Mouse (Mus musculus) G1E (cell line): Measurements from ENCODE around the gene Prkar1b. TPM values are rescaled to one million over a fixed set of nuclear protein-coding genes. Genes with fewer than 3 reads are reported as not detected.

Source experiments
- ATAC-seq: 2 replicates; pipeline ENCODE4 v1.8.0; 2016; ENCODE audit warnings: mild to moderate bottlenecking; ENCODE audit not compliant: insufficient number of reproducible peaks, poor library complexity, low FRiP score, severe bottlenecking; ENCODE audit errors: extremely low read depth
- DNase-seq: peaks from one replicate; pipeline ENCODE4 v3.0.0; 2012; ENCODE audit warnings: low spot score
- H3K27me3 ChIP-seq: 2 replicates; pipeline ENCODE4 v1.6.1; 2012; ENCODE audit warnings: mild to moderate bottlenecking, low read length, inconsistent platforms; ENCODE audit not compliant: insufficient read depth
- H3K36me3 ChIP-seq: replicated peaks from 2 replicates; pipeline ENCODE3; 2012; ENCODE audit warnings: mild to moderate bottlenecking, inconsistent platforms
- H3K4me1 ChIP-seq: 2 replicates; pipeline ENCODE4 v1.6.1; 2012; ENCODE audit warnings: low read depth, low read length, inconsistent platforms, mixed read lengths; ENCODE audit not compliant: insufficient read depth
- H3K4me3 ChIP-seq: 2 replicates; pipeline ENCODE4 v1.5.1; 2012; ENCODE audit warnings: low read depth, mild to moderate bottlenecking, inconsistent platforms, low read length, moderate library complexity, mixed read lengths
- H3K9me3 ChIP-seq: replicated peaks from 2 replicates; pipeline ENCODE4 v1.6.1; 2012; ENCODE audit warnings: inconsistent platforms
- CTCF ChIP-seq: IDR thresholded peaks from 2 replicates; pipeline ENCODE4 v1.5.1; 2012; ENCODE audit warnings: low read depth, low read length, inconsistent platforms, mixed read lengths
- GATA1 ChIP-seq: IDR thresholded peaks from 2 replicates; pipeline ENCODE4 v1.6.1; 2012; ENCODE audit warnings: borderline replicate concordance, low read length, inconsistent platforms, mixed read lengths
- GATA2 ChIP-seq: IDR thresholded peaks from 2 replicates; pipeline ENCODE4 v1.6.1; 2012; ENCODE audit warnings: low read depth, low read length, inconsistent platforms, borderline replicate concordance
- POLR2AphosphoS5 ChIP-seq: IDR thresholded peaks from 2 replicates; pipeline ENCODE4 v1.6.1; 2012; ENCODE audit warnings: low read depth, low read length, inconsistent platforms; ENCODE audit not compliant: insufficient replicate concordance
- TAL1 ChIP-seq: conservative IDR thresholded peaks from 2 replicates; pipeline ENCODE4 v1.6.1; 2012; ENCODE audit warnings: low read depth, low read length, inconsistent platforms, mixed read lengths
- polyA plus RNA-seq: library from polyadenylated mRNA; stranded (reverse); fragments of >175 nt; gene quantifications from 2 replicates; pipeline ENCODE4 v1.2.3, GENCODE M21; 2012
- total RNA-seq, 2 experiments: library from RNA; stranded (forward) in 1 of 2; stranded (reverse) in 1 of 2; fragments of 200-1000 nt in 1 of 2; fragments of >200 nt in 1 of 2; fragmentation: Nextera tagmentation in 1 of 2; gene quantifications; 2 replicates each; pipeline ENCODE4 v1.2.3; 2014 to 2017

Prkar1b gene
- total RNA-seq (2014; fragmentation: Nextera tagmentation) (not detected in 2 replicates), total RNA-seq (2017) (1.3 TPM in 1 of 2 replicates, not detected in the other), polyA plus RNA-seq (not detected in 2 replicates)

GRCm38 (mm10) chr5:139149681-139150602, at the start of gene Prkar1b, which contains the start of gene Dnaaf5:
TSS of gene Prkar1b (minus strand) at chr5:139150001.
TSS of gene Dnaaf5 (plus strand) at chr5:139150223.
- H3K4me3 ChIP-seq = peak within 1 kb of the TSS; percentile 92
- TF ChIP-seq GATA1 (no peak), TAL1 (no peak), POLR2AphosphoS5 (no peak), GATA2 (no peak), CTCF (no peak)
- peak; percentile 97 for DNase-seq

DNA sequence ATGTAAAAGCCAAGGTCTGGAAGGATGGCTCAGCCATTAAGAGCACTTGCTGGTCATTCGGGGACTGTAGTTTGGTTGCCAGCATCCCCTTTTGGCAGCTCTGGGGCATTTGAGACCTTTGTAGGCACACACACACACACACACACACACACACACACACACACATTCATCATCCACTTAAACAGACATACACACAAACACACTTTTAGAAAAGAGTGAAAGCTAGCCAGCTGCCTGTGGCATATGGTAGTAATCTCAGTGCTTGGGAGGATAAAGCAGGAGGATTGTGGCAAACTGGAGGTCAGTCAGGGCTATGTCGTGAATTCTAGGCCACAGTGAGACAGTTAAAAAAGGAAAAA, 49.8 kb upstream of the Prkar1b start:
- Histone ChIP-seq H3K9me3 (no peaks in the 10 kb centered on the region), H3K36me3 (peaks cover 17% of the 10 kb centered on the region), H3K27me3 (no peaks in the 10 kb centered on the region), H3K4me3 (peak overlapping the region; percentile 99; the same call in 1 of the 2 replicates), H3K4me1 (peaks cover 90% of the 10 kb centered on the region)
- ATAC-seq (no peak), DNase-seq (no peak)
- TF ChIP-seq GATA2 = no peak
- TF ChIP-seq CTCF = no peak
- TF ChIP-seq TAL1 = no peak
- no peak for TF ChIP-seq GATA1
- TF ChIP-seq POLR2AphosphoS5 = no peak

More at GRCm38 (mm10) chr5:139149681-139150602, at the start of gene Prkar1b, which contains the start of gene Dnaaf5:
- ATAC-seq = peak; percentile 98
- peaks cover 46% of the 10 kb centered on the region for H3K36me3 ChIP-seq
- peaks cover 35% of the 10 kb centered on the region for H3K4me1 ChIP-seq
- no peaks in the 10 kb centered on the region for H3K9me3 ChIP-seq
- no peaks in the 10 kb centered on the region for H3K27me3 ChIP-seq

- Histone ChIP-seq H3K4me3 (no peak overlapping the region), H3K4me1 (peaks cover 84% of the 10 kb centered on the region), H3K27me3 (no peaks in the 10 kb centered on the region), H3K36me3 (peaks cover 10% of the 10 kb centered on the region), H3K9me3 (no peaks in the 10 kb centered on the region)
- DNase-seq (no peak), ATAC-seq (no peak)
- no peak for TF ChIP-seq GATA1
- no peak for TF ChIP-seq POLR2AphosphoS5
- TF ChIP-seq CTCF = no peak
- no peak for TF ChIP-seq GATA2
- no peak for TF ChIP-seq TAL1
Observed at GRCm38 (mm10) chr5:139198779-139199178, 49.0 kb upstream of the Prkar1b start.

- Histone ChIP-seq H3K4me1 (peaks cover 14% of the 10 kb centered on the region), H3K27me3 (no peaks in the 10 kb centered on the region), H3K4me3 (no peak overlapping the region), H3K36me3 (peaks cover 37% of the 10 kb centered on the region), H3K9me3 (no peaks in the 10 kb centered on the region)
- ATAC-seq (no peak), DNase-seq (no peak)
- TF ChIP-seq TAL1 = no peak
- no peak for TF ChIP-seq POLR2AphosphoS5
- no peak for TF ChIP-seq GATA2
- TF ChIP-seq GATA1 = no peak
- no peak for TF ChIP-seq CTCF
Observed at GRCm38 (mm10) chr5:139190958-139191357, 41.2 kb upstream of the Prkar1b start.

DNA sequence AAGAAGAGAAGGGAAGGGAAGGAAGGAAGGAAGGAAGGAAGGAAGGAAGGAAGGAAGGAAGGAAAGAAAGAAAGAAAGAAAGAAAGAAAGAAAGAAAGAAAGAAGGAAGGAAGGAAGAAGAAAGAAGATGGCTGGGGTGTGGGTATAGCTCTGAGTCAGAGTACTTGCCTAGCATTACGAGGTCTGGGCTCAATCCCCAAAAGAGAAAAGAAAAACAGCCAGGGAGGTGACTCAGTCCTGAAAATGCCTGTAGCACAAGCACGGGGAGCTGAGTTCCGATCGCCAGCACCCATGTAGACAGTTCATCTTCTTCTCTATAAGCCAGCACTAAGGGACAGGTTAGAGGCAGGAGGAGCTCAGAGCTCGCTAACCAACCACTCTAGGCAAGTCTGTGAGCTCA, 39.9 kb upstream of the Prkar1b start:
- Histone ChIP-seq H3K9me3 (no peaks in the 10 kb centered on the region), H3K27me3 (no peaks in the 10 kb centered on the region), H3K4me3 (no peak overlapping the region), H3K4me1 (peaks cover 2% of the 10 kb centered on the region; the same call in 1 of the 2 replicates), H3K36me3 (peaks cover 49% of the 10 kb centered on the region)
- TF ChIP-seq GATA1 = no peak
- TF ChIP-seq GATA2 = no peak
- no peak for TF ChIP-seq POLR2AphosphoS5
- TF ChIP-seq CTCF = no peak
- TF ChIP-seq TAL1 = no peak
- ATAC-seq = no peak
- DNase-seq = no peak

- ATAC-seq (no peak), DNase-seq (no peak)
- Histone ChIP-seq H3K36me3 (peaks cover 84% of the 10 kb centered on the region), H3K4me1 (no peaks in the 10 kb centered on the region), H3K4me3 (no peak overlapping the region), H3K9me3 (no peaks in the 10 kb centered on the region), H3K27me3 (no peaks in the 10 kb centered on the region)
- TF ChIP-seq GATA2 = no peak
- TF ChIP-seq CTCF = no peak
- TF ChIP-seq TAL1 = no peak
- no peak for TF ChIP-seq GATA1
- TF ChIP-seq POLR2AphosphoS5 = no peak
Observed at GRCm38 (mm10) chr5:139184897-139185296, 35.1 kb upstream of the Prkar1b start.
